Mouse (Mus musculus): ENCODE results near the gene Mettl7a2. TPM values are rescaled to one million over a fixed set of nuclear protein-coding genes. Genes with fewer than 3 reads are reported as not detected.

Mettl7a2 gene
- polyA plus RNA-seq (2017; shearing (Covaris generic)) = under 1 TPM in 1 of 2 experiments, not detected in 1; 0.16 TPM

DNA sequence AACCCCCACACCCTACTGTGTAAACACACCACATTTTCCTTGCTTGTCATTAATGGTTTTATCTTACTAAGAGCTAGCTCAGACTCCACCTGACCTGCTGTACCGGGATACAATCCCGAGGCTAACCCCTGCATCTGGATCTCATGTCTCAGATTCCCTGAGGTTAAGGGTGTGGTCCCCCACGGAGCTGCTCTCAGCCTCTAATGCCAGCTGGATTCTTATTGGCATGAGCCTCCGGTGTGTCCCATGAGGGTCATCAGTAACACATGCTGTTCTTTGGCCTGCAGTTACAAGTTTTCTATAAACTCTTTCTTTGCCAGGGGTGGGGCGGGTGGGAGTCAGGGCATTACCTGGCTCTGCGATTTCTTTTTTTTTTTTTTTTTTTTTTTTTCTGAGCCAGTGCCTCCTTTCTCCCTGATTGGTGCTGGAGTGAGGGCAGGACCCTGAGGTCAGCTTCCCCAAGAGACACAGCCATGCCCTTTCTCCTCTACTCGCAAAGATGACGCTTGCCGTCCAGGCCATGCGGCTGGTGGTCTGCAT lies at the start of gene Mettl7a2, which contains the start of gene Methig1:
Gene Mettl7a2 (plus strand): TSS at position 490 of the 540 bp plus-strand sequence.
Gene Methig1 (plus strand): TSS at position 439 of the 540 bp plus-strand sequence.

DNA sequence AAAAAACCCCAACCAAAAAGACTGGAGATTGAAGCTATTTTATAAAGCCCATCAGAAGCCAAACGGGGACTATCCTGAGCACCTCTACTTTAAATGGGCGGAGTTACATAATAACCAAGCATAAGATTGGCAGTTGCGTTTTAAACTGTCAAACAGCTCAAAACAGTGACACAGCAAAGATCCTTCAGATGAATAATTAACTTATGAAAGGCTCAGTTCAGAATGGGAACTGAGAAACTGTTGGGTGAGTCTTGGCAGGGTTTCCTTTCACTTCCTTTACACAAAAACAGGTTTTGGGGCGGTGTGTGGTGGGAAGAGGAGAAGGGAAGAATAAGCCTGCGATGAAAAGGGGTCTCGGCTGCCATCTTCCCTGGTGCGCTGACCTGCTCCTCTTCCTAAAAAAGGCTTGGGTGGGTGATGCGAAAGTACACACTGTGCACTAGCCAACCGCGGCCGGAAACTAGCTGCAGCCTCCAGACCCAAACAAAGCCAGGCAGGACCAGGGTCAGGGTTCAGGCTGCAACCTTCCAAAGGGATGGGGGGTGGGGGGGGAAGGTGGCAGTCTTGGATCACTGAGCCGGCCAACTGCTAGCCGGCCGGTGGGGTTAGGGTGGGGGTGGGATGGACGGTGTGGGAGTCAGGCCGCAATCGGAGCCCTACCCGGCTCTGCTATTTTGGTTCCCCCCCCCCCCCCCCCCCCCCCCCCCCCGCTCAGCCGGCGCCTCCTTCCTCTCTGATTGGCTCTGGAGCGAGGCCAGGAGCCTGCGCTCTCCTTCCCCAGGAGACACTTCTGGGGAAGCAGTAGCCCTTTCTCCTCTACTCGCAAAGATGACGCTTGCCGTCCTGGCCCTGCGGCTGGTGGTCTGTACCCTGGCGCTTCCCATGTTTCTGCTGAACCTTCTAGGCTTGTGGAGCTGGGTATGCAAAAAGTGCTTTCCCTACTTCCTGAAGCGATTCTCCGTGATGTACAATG lies 48.7 kb upstream of the Mettl7a2 start, which contains the start of gene Mettl7a1:
Gene Mettl7a1 (plus strand): TSS at position 122 of the 973 bp plus-strand sequence.

DNA sequence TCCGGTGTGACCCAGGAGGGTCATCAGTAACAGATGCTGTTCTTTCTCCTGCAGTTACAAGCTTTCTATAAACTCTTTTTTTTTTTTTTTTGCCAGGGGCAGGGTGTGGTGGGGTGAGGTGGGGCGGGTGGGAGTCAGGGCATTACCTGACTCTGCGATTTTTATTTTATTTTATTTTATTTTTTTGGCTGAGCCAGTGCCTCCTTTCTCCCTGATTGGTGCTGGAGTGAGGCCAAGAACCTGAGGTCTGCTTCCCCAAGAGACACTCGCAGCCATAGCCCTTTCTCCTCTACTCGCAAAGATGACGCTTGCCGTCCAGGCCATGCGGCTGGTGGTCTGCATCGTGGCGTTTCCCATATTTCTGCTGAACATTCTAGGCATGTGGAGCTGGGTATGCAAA lies 18.4 kb upstream of the Mettl7a2 start, which contains the start of gene Mettl7a3:
Gene Mettl7a3 (plus strand): TSS at position 301 of the 400 bp plus-strand sequence.

DNA sequence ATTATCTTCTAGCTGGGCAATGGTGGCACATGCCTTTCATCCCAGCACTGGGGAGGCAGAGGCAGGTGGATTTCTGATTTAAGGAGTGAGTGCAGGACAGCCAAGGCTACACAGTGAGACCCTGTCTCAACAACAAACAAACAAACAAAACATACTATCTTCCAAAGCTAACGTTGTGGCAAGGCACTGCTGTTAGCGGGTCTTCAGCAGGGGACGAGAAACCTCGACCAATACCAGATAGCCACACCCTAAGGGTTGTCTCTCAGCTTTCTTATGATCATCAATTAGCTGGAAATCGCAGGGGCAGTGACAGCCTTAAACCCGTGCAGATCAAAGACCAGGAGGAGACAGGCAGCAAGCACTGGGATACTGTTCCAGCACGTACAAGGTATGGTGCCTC lies 11.2 kb downstream of the Mettl7a2 start, which contains the start of gene Higd1c:
Gene Higd1c (plus strand): TSS at position 301 of the 400 bp plus-strand sequence.

Other genes starting within 250 kb of the Mettl7a2 start
- gene Atf1, start 125.4 kb upstream of the Mettl7a2 start, polyA plus RNA-seq (2017; shearing (Covaris generic)) = 10 to 100 TPM; 46.2 to 63.3 TPM
- gene Tmprss12, start 72.4 kb upstream of the Mettl7a2 start, polyA plus RNA-seq (2017; shearing (Covaris generic)) = not detected
- gene Mettl7a1, start 49.1 kb upstream of the Mettl7a2 start, polyA plus RNA-seq (2017; shearing (Covaris generic)) = 10 to 100 TPM; 10.0 to 16.0 TPM
- gene Mettl7a3, start 18.3 kb upstream of the Mettl7a2 start, polyA plus RNA-seq (2017; shearing (Covaris generic)) = not detected
- gene Methig1, start 51 bp upstream of the Mettl7a2 start, polyA plus RNA-seq (2017; shearing (Covaris generic)) = not detected
- gene Higd1c, start 11.3 kb downstream of the Mettl7a2 start, polyA plus RNA-seq (2017; shearing (Covaris generic)) = not detected
- gene Gm5475, start 68.9 kb downstream of the Mettl7a2 start, polyA plus RNA-seq (2017; shearing (Covaris generic)) = under 1 TPM in 1 of 2 experiments, not detected in 1; 0.49 TPM
- gene Slc11a2, start 71.9 kb downstream of the Mettl7a2 start, polyA plus RNA-seq (2017; shearing (Covaris generic)) = 10 to 100 TPM; 27.5 to 29.9 TPM
- gene Letmd1, start 115.8 kb downstream of the Mettl7a2 start, polyA plus RNA-seq (2017; shearing (Covaris generic)) = 10 to 100 TPM; 30.1 to 32.2 TPM
- 1 to 10 TPM; 4.1 to 4.9 TPM for gene Csrnp2, start 142.3 kb downstream of the Mettl7a2 start, polyA plus RNA-seq (2017; shearing (Covaris generic))
- gene Tfcp2, start 198.8 kb downstream of the Mettl7a2 start, polyA plus RNA-seq (2017; shearing (Covaris generic)) = 1 to 10 TPM; 5.4 to 6.9 TPM
- 10 to 100 TPM in 1 of 2 experiments, 1 to 10 TPM in 1; 8.0 to 12.6 TPM for gene Pou6f1, start 246.8 kb downstream of the Mettl7a2 start, polyA plus RNA-seq (2017; shearing (Covaris generic))